Mouse (Mus musculus): Measurements from ENCODE around the gene Nrn1l. TPM values are rescaled to one million over a fixed set of nuclear protein-coding genes. Genes with fewer than 3 reads are reported as not detected.
A peak's percentile ranks its signal among the peaks of the same experiment; 100 is the strongest.

Gene Nrn1l
- polyA plus RNA-seq, 1 experiment = 8.5 TPM

DNA sequence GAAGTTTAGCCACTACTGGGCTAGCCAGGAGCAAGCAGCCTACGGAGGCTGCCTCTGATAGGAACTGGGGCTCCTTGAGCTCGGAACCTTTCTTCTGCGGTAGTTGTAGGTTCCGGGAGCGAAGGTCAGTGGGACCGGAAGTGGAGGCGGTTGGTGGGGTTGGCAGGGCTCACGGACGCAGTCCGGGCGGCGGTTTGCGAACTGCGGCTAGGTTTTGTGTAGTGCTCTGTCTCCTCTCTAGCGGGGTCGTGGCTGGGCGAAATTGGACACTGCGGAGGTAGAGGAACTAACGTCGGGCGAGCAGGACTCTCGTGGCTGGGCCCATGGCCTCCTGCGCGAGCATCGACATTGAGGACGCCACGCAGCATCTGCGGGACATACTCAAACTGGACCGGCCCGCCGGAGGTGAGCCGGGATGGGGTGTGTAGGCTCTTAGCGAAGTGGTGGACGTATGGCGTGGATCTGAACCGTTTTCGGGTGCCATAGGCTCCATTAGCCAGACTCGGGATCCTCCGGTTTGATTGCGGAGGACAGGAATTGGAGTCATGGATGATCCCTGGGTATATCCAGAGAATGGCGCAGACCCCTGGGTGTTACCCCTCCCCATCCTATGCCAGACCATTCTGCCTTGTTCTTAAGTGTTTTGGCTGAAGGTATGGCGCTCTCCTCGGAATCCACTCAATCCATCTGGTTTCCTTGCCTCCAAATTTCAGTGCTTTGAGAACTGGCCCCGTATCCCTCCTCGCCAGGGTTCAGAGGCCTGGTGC, 12.4 kb upstream of the Nrn1l start, which contains the start of gene Edc4:
Gene Edc4, plus strand, starts transcription at position 128 of the 767 bp plus-strand sequence.
- H3K27ac ChIP-seq (ENCODE audit: insufficient read depth, low read length) = 0 out of 2 replicates have a peak within 1 kb of the TSS, but pooled peaks have one; percentile 2
- TF ChIP-seq CTCF (IDR thresholded peaks at IDR 0.05; ENCODE audit: extremely low read depth, insufficient read depth, low read length) (no peak), POLR2A (IDR thresholded peaks at IDR 0.05; ENCODE audit: extremely low read depth, insufficient read depth, low read length) (peak; percentile 88)
- peaks cover 9% of the 10 kb centered on the region for H3K4me1 ChIP-seq (ENCODE audit: control insufficient read depth, insufficient read depth, low read length)
- H3K4me3 ChIP-seq (ENCODE audit: insufficient read depth, low read length) = peak within 1 kb of the TSS; percentile 79

DNA sequence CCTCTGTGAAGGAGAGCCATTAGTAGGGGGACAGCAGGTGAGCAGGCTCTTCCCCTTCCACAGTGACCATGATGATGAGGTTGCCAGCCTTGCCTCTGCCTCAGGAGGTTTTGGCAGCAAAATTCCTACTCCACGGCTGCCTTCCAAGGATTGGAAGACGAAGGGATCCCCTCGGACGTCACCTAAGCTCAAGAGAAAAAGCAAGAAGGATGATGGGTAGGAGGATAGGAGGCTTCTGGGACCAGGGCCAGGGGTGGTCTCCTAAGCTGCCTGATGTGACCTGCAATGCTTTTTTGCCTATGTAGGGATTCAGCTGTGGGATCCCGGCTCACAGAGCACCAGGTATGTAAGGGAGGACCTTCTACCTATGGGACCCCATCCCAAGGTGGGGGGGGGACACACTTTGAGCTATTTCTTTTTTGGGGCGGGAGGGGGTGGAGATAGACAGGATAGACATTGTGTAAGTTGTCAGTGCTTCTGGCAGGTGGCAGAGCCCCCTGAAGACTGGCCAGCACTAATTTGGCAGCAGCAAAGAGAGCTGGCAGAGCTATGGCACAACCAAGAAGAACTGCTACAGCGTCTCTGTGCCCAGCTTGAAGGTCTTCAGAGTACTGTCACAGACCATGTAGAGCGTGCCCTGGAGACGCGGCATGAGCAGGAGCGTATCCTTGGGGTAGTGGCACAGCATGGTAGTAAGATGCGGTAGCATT, 3.5 kb upstream of the Nrn1l start:
- Histone ChIP-seq H3K4me1 (ENCODE audit: control insufficient read depth, insufficient read depth, low read length) (no peaks in the 10 kb centered on the region), H3K27ac (ENCODE audit: insufficient read depth, low read length) (no peak overlapping the region), H3K4me3 (ENCODE audit: insufficient read depth, low read length) (no peak overlapping the region)
- TF ChIP-seq POLR2A (IDR thresholded peaks at IDR 0.05; ENCODE audit: extremely low read depth, insufficient read depth, low read length) (no peak), CTCF (IDR thresholded peaks at IDR 0.05; ENCODE audit: extremely low read depth, insufficient read depth, low read length) (no peak)

DNA sequence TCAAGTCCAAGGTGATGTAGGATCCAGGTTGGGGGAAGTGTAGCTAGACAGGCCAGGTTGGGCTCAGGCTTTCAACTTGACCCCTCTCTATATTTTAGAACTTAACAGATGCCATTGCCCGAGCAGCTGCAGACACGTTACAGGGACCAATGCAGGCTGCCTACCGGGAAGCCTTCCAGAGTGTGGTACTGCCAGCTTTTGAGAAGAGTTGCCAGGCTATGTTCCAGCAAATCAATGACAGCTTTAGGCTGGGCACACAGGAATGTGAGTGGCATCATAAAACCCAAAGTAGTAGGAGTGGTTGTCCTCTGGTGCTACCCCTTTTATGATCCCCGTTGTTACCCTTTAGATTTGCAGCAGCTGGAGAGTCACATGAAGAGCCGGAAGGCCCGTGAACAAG, 2.5 kb upstream of the Nrn1l start:
- Histone ChIP-seq H3K4me3 (ENCODE audit: insufficient read depth, low read length) (no peak overlapping the region), H3K27ac (ENCODE audit: insufficient read depth, low read length) (0 out of 2 replicates have a peak overlapping the region, but pooled peaks have one; percentile 35), H3K4me1 (ENCODE audit: control insufficient read depth, insufficient read depth, low read length) (no peaks in the 10 kb centered on the region)
- no peak for TF ChIP-seq CTCF (IDR thresholded peaks at IDR 0.05; ENCODE audit: extremely low read depth, insufficient read depth, low read length)
- no peak for TF ChIP-seq POLR2A (IDR thresholded peaks at IDR 0.05; ENCODE audit: extremely low read depth, insufficient read depth, low read length)

DNA sequence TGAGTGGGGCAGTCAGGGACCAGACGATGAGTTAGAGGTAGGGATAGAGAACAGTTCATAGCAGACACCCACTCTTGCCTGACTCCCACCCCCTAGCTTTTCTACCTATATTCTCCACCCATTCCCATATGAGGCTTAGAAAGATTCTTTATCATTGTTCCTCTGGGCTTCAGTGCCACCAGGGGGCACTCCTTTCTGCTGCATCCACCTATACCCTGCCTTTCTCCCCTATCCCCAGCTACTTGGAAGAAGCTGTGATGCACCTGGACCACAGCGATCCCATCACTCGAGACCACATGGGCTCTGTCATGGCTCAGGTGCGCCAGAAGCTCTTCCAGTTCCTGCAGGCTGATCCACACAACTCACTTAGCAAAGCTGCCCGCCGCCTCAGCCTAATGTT, 935 bp upstream of the Nrn1l start:
- Histone ChIP-seq H3K4me3 (ENCODE audit: insufficient read depth, low read length) (no peak overlapping the region), H3K4me1 (ENCODE audit: control insufficient read depth, insufficient read depth, low read length) (no peaks in the 10 kb centered on the region), H3K27ac (ENCODE audit: insufficient read depth, low read length) (no peak overlapping the region)
- TF ChIP-seq CTCF (IDR thresholded peaks at IDR 0.05; ENCODE audit: extremely low read depth, insufficient read depth, low read length) = peak; percentile 69
- TF ChIP-seq POLR2A (IDR thresholded peaks at IDR 0.05; ENCODE audit: extremely low read depth, insufficient read depth, low read length) = 0 out of 2 replicates have a peak, but pooled peaks have one; percentile 9

DNA sequence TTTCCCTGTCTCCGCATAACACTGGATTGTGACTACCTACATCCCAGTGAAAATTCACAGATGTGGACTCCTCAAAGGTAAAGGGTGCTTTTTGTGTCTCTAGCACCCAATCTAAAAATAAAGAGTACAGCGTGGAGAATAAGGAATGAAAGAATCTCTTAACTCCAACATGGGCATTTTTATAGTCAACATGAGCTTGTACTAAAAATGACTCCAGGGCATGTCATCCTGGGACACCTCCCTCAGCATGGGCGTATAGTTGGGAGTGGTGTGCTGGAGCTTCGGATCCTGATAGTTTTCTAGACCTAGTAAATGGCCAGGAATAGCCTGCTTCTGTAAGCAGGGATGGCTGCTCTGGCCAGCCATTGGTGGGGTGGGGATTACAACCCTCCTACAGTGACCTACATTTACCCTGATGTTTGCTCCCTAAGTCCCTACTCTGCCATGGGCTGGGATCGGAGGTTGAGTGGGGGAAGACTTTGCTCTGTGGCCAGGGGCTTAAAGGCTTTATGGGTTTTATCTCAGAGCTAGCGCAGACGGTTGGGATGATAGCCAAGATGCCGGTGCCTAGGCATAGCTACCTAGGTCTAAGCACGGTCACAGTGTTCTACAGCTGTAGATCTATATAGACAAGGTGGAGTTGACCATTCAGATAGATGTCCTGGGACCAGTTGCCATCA, 4.6 kb downstream of the Nrn1l start:
- TF ChIP-seq CTCF (IDR thresholded peaks at IDR 0.05; ENCODE audit: extremely low read depth, insufficient read depth, low read length) (no peak), POLR2A (IDR thresholded peaks at IDR 0.05; ENCODE audit: extremely low read depth, insufficient read depth, low read length) (no peak)
- H3K4me3 ChIP-seq (ENCODE audit: insufficient read depth, low read length) = no peak overlapping the region
- no peak overlapping the region for H3K27ac ChIP-seq (ENCODE audit: insufficient read depth, low read length)
- H3K4me1 ChIP-seq (ENCODE audit: control insufficient read depth, insufficient read depth, low read length) = no peaks in the 10 kb centered on the region

DNA sequence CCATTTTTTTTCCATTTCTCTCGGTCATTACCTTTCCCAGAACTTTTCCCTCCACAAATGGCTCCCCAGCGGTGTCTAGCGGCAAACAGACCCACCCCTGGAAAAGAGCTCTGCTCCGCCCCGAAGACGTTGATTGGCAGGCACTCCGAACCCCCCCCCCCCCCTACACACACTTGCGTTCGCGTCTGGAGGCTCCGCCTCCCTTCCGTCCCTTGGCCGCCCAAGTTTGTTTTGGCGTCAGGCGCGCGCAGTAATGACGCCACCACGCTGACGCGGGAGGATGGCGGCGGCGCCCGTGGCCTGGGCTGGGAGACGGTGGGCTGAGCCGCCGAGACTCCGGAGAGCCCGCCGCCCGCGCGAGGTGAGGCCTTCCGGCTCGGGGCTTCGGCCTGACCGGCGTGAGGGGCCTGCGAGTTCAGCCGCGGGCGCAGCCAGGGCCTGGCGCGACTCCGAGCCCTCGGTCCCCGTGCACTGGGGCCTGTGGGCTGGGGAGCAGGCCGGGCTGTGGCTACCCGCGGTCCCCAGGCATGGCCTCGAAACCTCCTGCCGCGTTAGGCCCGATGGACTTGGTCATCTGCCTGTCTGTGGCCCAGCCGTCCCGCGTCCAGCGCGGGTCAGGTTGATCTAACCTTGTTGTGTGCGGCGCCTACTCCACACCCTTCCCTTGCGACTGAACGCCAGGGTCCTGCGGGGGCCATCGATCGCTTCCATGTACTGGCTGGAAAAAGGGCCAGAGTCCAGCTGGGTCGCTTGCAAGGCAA, 7.0 kb downstream of the Nrn1l start, which contains the start of gene Pskh1:
Gene Pskh1, plus strand, starts transcription at position 262 of the 761 bp plus-strand sequence.
- Histone ChIP-seq H3K27ac (ENCODE audit: insufficient read depth, low read length) (peak within 1 kb of the TSS; percentile 96), H3K4me1 (ENCODE audit: control insufficient read depth, insufficient read depth, low read length) (no peaks in the 10 kb centered on the region; the same call in 1 of the 2 replicates), H3K4me3 (ENCODE audit: insufficient read depth, low read length) (peak within 1 kb of the TSS; percentile 93)
- peak; percentile 66 for TF ChIP-seq POLR2A (IDR thresholded peaks at IDR 0.05; ENCODE audit: extremely low read depth, insufficient read depth, low read length)
- TF ChIP-seq CTCF (IDR thresholded peaks at IDR 0.05; ENCODE audit: extremely low read depth, insufficient read depth, low read length) = no peak

DNA sequence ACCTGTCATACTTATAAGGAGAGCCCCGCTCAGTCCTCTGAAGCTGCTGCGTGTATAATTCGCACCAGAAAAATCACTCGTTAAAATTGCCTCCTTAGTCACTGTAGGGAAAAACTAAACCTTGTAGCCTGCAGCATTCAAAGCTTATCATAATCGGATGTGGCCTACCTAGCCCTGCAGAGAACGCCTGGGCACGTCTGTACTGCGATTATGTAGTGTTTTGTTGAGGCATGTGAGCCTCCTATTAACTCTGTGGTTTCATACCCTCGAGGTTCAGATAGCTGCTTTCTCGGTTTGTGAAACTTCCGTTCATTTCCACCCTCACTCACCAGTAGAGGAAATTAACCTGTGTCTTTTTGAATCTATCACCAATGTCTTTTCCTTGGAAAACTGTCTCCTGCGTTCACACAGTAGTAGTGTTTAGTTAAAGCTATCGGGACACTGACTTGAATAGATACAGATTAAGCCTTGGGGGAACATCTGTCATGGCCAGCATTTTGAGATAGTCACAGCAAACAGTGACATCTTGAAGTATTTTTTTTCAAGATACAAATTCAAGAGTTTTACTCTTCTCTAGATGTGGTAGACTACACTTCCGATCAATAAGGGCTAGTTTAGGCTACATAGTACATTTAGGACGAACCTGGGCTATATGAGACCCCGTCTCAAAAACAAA, 7.7 kb downstream of the Nrn1l start:
- no peak for TF ChIP-seq CTCF (IDR thresholded peaks at IDR 0.05; ENCODE audit: extremely low read depth, insufficient read depth, low read length)
- no peak for TF ChIP-seq POLR2A (IDR thresholded peaks at IDR 0.05; ENCODE audit: extremely low read depth, insufficient read depth, low read length)
- peak overlapping the region; percentile 93 for H3K4me3 ChIP-seq (ENCODE audit: insufficient read depth, low read length)
- H3K27ac ChIP-seq (ENCODE audit: insufficient read depth, low read length) = peak overlapping the region; percentile 96; the same call in 1 of the 2 replicates
- H3K4me1 ChIP-seq (ENCODE audit: control insufficient read depth, insufficient read depth, low read length) = no peaks in the 10 kb centered on the region; the same call in 1 of the 2 replicates

DNA sequence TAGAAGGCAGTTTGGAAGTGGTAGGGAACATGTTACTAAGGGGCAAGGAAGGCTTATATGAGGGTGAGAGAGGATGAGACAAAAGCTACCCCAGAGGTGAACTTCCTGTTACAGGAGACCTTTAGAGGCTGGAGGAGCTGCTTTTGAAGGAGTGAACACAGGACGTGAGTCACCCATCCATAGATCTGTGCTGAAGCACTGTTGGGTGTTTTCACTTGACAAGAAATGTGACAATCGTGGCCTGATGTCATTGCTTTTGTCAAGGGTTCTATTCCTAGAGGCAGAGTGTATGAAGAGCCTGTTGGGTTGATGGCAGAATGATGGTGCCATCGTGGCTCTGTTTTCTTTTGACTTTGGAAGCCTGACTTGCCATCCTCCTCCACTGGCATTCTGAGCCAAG, 26.0 kb downstream of the Nrn1l start:
- Histone ChIP-seq H3K4me3 (ENCODE audit: insufficient read depth, low read length) (no peak overlapping the region), H3K27ac (ENCODE audit: insufficient read depth, low read length) (no peak overlapping the region), H3K4me1 (ENCODE audit: control insufficient read depth, insufficient read depth, low read length) (peaks cover 4% of the 10 kb centered on the region; the same call in 1 of the 2 replicates)
- TF ChIP-seq CTCF (IDR thresholded peaks at IDR 0.05; ENCODE audit: extremely low read depth, insufficient read depth, low read length) (no peak), POLR2A (IDR thresholded peaks at IDR 0.05; ENCODE audit: extremely low read depth, insufficient read depth, low read length) (no peak)

Measured in cortical plate, adult 2 months (tissue).